Mouse (Mus musculus): ENCODE measurements around the gene Olfr1031.
"Not testable (repeated sequence)": the region's sequence is repeated elsewhere in the genome, so short reads cannot be mapped to it uniquely, and the experiment has no call there.

Olfr1031 gene

DNA sequence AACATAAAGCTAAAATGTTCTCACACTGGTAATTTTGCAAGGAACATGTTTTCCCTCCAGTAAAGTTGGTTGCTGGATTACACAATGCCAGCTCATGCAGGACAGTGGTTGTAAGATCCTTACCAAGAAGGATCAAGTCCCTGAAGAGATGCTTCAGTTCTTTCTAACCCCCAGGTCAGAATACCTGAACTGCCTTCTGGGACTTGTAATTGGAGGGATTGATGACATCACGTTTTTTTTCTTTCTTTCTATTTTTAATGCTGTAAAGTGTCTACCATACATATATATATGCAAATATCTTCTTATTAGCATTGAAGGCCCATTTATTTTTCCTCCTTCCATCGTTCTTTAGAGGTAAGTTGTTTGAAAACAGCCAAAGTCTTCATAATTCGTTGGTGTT is at the start of gene Olfr1031:
TSS of gene Olfr1031 (plus strand) at position 301 of the 400 bp plus-strand sequence.
- no peak for DNase-seq (ENCODE audit: low spot score)

DNA sequence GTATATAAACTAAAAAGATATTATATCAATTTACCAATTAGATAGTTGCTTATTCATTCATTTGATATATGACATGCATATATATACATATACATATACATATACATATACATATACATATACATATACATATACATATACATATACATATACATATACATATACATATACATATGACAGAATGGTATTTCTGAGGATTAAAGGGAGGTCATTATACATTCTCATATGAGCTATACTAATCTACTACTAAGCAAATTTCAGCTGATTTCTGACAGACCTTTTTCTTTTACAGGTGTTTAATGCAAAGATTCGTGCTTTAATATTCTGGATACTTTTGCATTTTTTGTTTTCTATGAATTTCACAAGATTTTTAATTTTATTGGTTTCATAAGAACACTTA is 40.0 kb upstream of the Olfr1031 start, which contains the start of gene Olfr1028:
TSS of gene Olfr1028 (plus strand) at position 301 of the 400 bp plus-strand sequence.
- no peak for DNase-seq (ENCODE audit: low spot score)

DNA sequence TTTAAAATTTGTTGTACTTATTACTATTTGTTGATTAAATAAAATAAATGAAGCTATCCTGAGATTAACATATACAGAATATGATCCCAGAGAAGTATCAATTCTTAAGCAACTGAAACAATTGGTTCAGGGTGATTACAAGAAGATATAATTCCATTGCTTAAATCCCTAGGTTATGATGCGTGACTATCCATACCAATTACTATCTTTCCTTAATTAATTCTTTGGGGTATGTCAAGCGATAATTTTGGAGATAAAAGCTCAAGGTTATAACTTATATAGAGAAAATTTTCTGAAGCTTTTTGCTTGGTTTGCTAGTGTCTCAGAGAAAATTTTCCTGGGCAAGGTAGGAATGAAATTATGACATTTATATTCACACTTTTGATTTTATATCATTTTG is 16.5 kb upstream of the Olfr1031 start, which contains the start of gene Olfr1029:
TSS of gene Olfr1029 (plus strand) at position 301 of the 400 bp plus-strand sequence.
- DNase-seq (ENCODE audit: low spot score): no peak

DNA sequence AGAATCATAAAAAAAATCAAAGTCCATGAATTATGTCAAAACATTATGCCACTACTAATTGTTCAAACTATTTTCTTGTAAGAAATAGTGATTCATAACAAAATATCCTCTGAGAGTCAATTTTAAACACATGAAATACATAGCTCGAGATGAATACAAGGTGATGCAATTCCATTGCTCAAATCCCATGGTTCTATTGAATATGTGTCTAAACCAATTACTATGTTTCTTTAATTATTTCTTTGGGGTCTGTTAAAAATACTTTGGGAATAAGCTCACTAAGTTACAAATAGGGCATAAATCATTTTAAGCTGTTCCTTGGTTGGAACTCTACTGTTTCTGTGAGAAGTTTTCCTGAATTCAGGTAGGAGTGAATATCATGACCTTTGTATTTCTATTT is 11.1 kb upstream of the Olfr1031 start, which contains the start of gene Olfr1030:
TSS of gene Olfr1030 (plus strand) at position 301 of the 400 bp plus-strand sequence.
- DNase-seq (ENCODE audit: low spot score): no peak

DNA sequence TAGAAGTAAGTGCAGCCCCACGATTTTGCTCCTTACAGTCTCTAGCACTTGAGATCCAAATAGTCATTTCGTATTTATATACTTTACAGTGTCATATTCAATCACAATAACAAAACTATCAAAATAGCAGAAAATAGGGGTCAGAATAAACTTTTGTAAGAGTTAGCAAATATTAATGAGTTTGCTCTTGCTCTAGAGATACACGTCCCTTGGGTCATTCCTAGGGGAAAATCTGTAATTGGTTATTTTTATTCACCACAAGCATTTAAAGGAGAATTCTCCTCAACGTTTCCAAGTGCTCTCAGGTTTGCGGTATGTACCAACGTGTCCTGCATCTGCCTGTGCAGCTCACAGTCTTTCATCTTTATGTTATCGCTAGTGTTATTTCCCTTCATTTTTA is 15.1 kb downstream of the Olfr1031 start, which contains the start of gene Olfr1032:
TSS of gene Olfr1032 (plus strand) at position 301 of the 400 bp plus-strand sequence.
- DNase-seq (ENCODE audit: low spot score): no peak

DNA sequence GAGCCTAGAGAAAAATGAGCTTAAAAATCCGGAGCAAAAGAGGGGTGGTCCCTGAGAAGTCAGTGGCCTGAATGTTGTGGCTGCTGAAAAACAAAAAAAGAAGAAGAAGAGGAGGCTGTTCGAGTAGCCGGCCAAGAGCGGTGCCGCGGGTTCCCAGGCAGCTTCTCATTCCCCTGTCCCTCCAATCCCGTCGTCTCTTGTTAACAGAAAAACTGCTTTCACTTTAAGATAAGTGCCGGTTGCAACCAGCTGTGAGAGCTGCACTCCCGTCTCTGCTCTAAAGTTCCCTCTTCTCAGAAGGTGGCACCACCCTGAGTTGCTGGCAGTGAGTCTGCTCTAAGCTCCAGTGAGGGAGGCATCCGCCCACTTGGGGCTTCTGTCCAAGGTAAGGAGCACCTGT is 30.3 kb downstream of the Olfr1031 start, which contains the start of gene Olfr1033:
TSS of gene Olfr1033 (plus strand) at position 228 of the 400 bp plus-strand sequence.
- not testable (repeated sequence) for DNase-seq (ENCODE audit: low spot score)

DNA sequence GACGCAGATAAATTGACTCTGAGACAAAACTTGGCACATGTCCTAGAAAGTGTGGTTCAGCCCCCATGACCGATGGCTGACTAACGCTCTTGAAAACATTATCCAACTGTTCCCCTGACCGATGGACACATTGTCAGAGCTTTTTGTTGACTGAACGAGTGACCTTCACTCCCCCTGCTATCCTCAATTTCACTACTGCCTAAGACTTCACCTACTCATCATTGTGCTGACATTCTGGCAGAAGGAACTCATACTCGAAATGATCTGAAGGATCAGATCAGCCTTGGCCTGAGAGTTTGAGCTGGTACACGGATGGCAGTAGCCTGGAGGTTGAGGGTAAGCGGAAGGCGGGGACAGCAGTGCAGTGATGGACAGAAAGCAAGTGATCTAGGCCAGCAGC is 31.4 kb downstream of the Olfr1031 start:
- DNase-seq (ENCODE audit: low spot score): not testable (repeated sequence)

All from testis, postnatal 14 days (tissue).